Mouse (Mus musculus) cerebellum, adult 9-11 months (tissue): ENCODE data around the gene Pwp2.
A peak's percentile ranks its signal among the peaks of the same experiment; 100 is the strongest.
"Not testable (repeated sequence)": the region's sequence is repeated elsewhere in the genome, so short reads cannot be mapped to it uniquely, and the experiment has no call there.

Source experiments
- DNase-seq: peaks from one replicate; pipeline ENCODE4 v3.0.0; 2022

The Pwp2 gene

DNA sequence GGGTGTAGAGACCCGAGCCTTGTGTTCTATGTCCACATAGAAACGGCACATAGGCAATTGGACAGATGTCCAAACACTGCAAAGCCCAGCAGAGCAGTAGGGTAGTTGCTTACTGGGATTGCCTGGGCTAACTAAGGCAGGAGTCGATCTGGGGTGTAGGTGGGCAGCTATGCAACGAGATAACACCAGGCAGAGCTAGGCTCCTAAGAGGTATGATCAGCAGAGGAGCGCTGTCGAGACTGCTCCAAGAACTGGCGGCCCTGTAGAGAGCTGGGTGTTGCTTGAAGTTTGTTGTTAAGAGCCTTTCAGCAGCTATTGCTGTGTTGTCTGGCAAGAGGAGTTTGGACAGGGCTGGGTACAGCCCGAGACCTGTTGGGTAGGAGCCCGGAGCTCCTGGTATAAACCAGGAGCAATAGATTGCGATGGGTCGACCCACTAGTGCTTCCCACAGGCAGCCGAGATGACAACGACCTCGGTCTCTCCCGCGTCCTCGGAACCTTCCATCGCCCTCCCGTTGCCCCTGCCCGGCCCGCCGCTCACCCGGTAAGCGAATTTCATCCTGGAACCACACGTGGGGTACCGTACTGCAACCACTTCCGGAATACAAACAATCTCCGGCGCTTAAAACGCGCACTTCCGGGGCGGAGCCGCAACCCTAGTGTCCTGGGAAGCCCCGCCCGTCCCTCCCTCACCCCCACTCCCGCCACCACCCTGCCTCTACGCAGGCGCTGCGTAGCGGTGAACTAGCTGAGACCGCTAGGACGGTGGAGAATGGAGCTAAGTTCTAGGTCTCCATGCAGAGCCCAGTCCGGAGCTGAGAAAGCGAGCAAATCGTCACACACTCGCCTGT, at the start of gene Pwp2:
Gene Pwp2 (minus strand): TSS at position 619 of the 850 bp plus-strand sequence.
- peak; percentile 87 for DNase-seq

DNA sequence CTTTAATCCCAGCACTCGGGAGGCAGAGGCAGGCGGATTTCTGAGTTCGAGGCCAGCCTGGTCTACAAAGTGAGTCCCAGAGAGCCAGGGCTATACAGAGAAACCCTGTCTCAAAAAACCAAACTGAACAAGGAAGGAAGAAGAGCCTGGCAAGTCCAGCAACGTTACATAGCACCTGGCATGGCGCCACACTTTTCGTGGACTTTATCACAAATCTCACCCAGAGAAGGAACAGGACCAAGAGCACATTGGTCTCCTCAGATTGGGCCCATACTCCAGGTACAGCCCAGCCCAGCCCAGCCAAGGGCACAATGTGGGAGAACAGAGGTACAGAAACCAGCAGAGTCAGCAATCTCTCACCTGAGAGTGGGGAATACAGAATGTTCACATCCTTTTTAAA, 48.8 kb upstream of the Pwp2 start:
- no peak for DNase-seq

- DNase-seq, result no peak
Measured at GRCm38 (mm10) chr10:78233161-78233560, 48.2 kb upstream of the Pwp2 start.

- no peak for DNase-seq
Measured at GRCm38 (mm10) chr10:78232301-78232980, 47.5 kb upstream of the Pwp2 start.

DNA sequence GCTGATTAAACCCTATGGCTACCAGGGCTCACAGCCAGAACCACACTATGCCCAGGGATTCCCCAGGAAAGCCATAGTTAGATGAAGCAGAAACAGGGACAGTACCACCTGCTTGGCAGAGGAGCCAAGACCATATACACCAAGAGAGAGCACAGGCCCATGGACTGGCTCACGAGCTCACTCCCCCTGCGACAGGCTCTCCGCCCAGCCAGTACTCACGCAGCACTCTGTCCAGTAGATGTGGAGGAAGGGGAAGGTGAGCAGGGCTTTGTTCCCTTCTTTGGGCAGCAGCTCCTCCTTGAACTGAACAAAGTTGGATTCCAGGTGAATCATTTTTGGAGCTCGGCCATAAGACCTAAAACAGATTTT, 43.6 kb upstream of the Pwp2 start:
- DNase-seq, result no peak

DNA sequence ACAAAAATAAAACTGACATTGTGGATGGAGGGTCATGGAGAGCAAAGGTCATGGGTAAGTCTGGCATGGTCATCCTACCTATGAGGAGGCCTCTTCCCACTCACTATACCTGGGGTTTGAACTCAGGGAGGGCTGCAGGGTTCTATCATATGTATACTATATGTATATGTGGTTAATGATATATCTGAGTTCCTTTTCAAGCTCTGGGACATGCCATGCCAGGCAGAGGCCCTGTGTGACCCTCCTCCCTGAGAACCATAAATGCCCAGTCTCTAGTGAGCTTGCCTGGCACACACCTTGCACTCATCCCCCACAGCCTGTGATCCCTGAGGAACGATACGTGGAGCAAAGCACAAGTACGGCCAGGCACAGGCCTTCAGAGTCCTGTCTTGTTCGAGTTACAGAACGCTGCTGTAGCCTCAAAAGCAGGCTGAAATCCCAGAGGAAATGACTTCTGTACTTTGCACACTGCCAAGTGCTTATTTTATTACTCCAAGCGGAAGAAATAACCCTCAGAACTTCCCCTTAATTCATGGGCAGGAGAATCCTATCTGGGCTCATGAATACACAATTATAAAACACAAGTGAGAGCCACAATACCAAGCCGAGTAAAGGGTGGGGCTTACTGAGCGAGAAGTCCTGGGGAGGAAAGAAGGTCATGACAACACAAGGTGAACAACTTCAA, 43.1 kb upstream of the Pwp2 start:
- no peak for DNase-seq

GRCm38 (mm10) chr10:78224136-78224535, 39.2 kb upstream of the Pwp2 start:
- DNase-seq, result no peak

- DNase-seq, result no peak
Measured at GRCm38 (mm10) chr10:78222908-78223307, 38.0 kb upstream of the Pwp2 start.

- DNase-seq, result no peak
Measured at GRCm38 (mm10) chr10:78221315-78221714, 36.4 kb upstream of the Pwp2 start.

- no peak for DNase-seq
Measured at GRCm38 (mm10) chr10:78219528-78219927, 34.6 kb upstream of the Pwp2 start.

- no peak for DNase-seq
Measured at GRCm38 (mm10) chr10:78218576-78218975, 33.6 kb upstream of the Pwp2 start.

DNA sequence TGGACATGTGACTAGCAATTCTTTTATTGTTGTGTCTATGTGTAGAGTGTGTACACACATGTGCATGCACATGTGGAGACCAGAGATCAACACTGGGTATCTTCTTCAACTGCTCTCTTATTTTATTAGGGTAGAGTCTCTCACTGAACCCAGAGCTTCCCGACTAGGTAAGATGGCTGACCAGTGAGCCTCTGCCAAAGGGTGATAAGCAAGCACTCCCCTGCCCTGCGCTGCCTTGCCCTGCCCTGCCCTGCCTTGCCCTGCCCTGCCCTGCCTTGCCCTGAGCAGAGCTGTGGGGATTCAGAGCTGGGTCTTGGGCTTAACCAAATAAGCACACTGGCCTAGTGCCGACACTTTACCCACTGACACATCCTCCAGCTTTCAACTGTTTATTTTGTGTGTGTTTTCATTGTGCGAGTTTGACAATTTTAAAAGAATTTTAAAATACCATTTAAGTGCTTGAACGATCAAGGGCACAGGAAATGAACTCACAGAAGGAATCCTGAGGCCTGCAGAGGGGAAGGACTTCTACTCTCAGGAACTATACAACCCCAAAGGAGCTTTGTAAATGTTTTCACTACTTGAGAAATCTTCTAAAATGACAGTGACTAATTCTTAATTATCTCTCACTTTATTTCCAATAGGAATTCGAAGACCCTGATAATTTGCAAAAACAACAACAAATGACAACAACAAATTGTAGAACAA, 31.6 kb upstream of the Pwp2 start:
- no peak for DNase-seq

DNA sequence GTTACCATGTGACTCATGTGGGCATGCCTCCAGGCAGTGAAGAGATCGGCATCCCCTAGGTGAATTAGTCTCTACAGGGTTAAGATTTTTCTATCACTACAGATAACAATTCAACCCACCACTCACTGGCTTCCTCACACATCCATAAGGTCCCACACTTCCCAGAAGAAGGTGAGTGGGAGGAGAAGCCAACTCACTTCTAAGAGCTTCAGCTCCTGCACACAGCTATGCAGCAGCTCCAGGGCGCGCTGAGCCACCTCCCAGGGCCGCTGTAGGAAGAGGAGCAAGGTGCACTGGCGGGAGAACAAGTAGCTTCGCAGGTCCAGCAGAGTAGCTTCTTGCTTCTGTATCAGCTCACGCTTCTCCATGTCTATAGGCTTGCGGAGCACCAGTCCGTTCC, 29.4 kb upstream of the Pwp2 start:
- no peak for DNase-seq

DNA sequence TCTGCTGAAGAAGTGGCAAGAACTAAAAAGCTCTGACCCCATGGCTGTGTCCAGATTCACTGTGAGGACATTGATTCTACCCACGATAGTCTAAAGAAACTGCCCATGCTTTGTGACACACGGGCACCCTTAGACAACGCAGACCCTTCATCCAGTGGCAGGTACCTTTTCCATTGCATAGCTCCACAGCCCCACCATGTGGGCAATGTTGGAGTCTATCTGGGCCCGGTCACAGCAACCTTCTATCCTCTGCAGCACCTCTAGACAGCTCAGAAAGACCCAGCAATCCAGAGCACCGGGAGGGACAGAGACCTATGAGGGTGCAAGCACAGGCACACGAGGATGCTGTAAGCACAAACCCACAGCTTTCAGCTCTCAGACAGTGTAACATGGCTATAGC, 26.4 kb upstream of the Pwp2 start:
- no peak for DNase-seq

DNA sequence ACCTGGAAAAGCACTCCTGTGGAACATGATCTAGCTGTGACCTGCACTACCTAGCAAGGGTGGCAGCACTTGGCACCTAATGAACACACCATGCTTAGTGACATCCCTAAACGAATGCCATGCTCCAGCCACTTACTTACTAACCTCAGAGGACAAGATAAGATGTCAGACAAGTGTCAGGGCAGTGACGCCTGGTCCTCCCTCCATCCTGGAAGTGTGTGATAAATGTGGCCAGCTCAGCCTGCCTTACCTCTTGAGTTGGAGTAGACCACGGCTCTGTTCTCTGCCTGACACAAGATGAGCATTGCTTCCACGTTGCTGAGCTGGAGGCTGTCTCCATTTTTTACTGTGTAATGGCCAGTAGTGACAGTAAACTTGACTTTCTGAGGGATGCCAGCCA, 16.2 kb upstream of the Pwp2 start:
- no peak for DNase-seq

DNA sequence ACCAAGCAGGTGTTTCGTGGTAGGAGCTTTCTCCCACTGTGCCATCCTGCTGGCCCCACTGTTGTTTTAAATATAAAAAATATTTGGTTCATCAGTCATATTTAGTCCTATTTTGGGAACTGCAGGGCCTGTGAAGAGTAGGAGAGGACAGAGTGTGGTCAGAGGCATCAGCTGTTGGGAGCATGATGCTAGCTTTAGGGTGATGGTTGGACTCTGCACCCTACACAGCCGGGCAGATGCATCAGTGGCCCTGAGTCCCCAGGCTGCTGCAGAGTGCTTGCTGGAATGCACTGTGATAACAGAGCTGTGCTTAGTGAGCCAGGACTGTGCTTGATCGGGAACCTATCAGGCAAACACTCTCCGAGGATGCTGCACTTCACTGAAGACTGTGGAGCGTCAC, 8.0 kb upstream of the Pwp2 start:
- DNase-seq, result no peak

- not testable (repeated sequence) for DNase-seq
Measured at GRCm38 (mm10) chr10:78186076-78186475, 1.1 kb upstream of the Pwp2 start.

DNA sequence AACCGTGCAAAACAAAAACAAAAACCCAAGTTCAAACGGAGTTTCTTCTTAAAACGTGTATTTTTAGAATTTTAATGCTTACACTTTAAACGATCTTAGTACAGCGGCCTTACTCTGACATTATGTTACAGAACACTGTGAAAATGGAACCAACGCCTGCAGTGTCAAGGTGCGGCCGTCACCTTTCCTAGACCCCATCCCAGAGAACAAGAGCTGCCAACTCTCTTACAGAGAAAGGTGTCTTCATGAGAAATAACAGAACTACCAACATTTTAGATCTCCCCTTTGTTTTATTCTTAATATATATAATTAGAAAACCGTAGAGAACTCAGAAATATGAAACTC, 404 bp upstream of the Pwp2 start:
- DNase-seq, result no peak

DNA sequence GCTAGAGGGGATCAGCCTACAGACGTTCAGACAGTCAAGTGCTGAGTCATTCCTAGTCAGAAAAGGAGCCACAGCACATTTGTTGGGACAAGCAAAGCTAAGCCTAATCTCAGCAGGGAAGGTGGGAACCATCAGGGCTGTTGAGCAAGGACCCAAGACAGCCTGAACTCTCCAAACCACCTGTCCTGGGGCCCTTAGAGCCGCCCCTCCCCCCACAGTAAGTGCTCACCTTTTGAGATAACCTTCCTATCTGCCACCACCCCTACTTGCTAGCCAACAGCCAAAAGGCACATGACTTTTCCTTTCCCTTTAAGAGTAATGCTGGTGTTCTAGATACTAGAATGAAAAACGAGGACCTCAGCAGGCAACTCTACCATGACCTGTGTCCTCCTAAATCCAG, 1.4 kb downstream of the Pwp2 start:
- no peak for DNase-seq

- DNase-seq, result no peak
Measured at GRCm38 (mm10) chr10:78182321-78182720, 2.6 kb downstream of the Pwp2 start.

GRCm38 (mm10) chr10:78174474-78174873, 10.5 kb downstream of the Pwp2 start:
- no peak for DNase-seq

DNA sequence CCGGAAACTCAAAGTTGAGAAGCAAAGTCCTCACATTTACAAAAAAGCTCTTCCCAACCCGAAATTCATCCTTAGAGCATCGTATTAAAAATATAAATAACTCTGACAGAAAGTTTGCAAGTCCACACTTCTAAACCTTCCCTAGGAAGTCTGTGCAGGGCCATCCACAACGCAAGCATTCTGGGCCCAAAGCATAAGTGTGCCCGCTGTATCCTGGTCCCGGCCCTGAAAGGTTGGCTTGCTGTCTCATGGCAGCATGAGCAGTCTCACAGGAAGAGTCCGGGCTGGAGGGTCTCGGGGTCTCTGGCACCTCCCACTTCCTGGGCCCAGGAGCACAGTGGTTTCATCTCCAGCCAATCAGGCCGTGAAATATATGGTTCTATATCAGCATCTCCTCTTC, 13.4 kb downstream of the Pwp2 start:
- DNase-seq, result no peak

DNA sequence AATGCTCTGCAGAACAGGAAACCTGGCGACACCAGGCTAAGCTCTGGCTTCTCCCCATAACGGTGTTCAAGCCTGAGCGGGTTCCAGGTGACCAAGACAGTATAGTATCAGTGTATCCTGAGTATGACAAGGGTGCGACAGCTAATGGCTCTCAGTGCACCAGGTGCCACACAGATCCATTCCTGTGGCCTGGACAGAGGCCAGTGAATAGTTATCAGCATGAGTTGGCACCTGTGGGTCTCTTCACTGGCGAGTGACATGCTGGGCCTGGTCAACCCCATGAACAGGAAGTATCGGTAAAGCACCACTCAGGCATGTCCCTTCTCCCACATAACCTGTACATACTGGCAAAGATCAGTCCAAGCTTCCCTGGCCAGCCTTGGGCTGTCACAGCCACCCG, 13.9 kb downstream of the Pwp2 start:
- peak; percentile 61 for DNase-seq
